Mouse (Mus musculus): ENCODE measurements around the gene Ldlrap1.

Gene Ldlrap1

DNA sequence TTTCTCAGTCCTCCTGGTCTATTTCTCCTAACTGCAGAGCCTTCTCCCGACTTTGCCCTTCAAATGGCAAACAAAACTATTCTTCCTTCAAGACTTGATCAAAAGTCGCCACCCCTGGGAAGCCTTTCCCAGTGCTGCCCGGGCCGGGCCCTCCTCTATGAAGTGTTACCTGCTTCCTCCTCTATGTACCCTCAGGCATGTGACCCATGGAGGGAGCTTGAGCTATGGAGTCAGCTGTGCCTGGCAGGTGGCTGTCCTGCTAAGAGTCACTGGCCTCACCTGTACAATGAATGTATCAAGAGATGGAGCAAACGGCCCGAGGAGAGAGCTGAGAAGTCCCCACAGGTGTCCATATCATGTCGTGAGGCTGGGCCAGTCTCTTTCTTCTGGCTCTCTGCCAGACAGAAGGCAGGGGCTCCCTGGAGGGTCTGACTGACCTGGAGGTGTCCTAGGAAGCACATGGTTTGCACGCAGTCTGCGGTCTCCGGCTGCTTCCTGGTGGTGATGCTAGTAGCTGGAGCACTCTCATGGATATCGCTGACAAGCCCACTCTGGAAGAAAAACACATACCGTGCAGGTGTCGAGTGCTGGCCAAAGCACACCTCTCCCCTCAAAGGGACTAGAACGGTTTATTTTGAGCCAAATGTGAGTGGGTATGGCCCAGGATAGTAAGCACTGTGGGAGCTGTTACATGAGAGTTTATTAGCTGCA is 7.6 kb upstream of the Ldlrap1 start:
- DNase-seq (ENCODE audit: inconsistent ontology term), result no peak

DNA sequence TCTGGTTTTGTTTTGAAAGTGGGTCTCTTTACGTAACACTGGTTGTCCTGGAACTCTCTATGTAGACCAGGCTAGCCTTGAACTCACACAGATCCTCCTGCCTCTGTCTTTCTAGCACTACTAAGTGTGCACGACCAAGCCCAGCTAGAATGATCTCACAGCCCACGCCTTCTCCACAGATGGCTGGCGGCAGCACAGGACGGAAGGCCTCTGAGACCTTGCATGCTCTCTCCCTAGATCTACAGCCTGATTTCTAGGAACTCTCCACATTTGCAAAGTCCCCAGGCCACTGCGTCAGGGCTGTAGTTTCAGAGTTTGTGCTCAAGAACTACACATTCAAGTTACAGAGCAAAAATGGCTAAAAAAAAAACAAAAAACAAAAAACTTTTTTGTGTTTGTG is 6.3 kb upstream of the Ldlrap1 start:
- DNase-seq (ENCODE audit: inconsistent ontology term), result no peak

DNA sequence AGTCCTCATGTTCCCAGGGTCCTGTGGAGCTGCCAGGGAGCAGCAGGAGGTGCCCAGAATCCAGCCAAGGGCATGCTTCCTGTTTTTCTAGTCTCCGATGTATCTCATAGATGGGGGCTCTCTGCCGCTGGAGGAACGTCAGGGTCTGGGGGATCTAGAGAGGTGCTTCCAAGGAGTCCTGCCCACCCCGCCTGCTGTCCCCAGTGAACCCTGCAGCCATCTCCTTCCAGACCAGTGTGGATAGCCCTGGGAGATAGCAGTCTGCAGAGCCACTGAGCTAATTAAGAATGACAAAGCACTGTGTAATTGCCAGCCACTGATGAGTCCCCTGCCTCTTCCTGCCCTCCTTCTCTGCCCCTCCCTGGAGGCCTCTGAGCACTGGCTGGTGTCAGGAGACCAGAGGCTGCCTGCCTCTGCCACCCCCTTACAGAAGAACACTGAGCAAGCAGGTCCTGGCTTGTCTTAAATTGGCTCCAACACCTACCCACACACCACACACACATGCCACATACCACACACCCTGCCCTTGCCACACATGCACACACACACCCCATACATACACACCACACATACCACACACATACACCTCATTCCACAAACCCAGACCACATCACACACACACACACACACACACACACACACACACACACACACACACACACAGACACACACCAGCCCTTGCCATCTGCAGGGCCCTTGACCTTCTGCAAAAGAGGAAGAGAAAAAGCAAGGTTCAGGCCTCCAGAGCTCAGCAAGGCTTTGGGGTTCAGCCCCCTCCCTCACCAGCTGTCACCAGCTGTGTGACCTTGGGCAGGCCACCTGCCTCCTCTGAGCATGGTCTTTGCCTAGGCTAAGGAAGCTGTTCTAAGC is 5.2 kb upstream of the Ldlrap1 start:
- DNase-seq (ENCODE audit: inconsistent ontology term), result peak; percentile 84

DNA sequence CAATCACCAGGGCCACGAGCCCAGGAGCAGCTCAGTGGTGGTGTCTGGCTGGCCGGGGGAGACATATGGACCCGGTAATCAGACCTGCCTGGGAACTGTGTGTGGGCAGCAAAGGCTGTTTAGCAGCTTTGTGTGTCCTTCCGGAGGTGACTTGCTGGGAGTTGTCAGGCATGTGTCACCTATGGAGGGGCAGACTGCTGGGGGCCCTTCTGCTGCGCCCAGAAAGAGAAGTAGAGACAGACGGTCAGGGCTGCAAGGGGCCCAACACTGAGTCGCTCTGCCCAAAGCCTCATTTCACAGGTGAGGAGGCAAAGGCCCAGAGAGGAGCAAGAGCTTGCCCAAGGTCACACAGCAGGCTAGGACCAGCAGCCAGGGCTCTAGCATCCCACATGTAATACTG is 2.1 kb upstream of the Ldlrap1 start:
- DNase-seq (ENCODE audit: inconsistent ontology term), result no peak

DNA sequence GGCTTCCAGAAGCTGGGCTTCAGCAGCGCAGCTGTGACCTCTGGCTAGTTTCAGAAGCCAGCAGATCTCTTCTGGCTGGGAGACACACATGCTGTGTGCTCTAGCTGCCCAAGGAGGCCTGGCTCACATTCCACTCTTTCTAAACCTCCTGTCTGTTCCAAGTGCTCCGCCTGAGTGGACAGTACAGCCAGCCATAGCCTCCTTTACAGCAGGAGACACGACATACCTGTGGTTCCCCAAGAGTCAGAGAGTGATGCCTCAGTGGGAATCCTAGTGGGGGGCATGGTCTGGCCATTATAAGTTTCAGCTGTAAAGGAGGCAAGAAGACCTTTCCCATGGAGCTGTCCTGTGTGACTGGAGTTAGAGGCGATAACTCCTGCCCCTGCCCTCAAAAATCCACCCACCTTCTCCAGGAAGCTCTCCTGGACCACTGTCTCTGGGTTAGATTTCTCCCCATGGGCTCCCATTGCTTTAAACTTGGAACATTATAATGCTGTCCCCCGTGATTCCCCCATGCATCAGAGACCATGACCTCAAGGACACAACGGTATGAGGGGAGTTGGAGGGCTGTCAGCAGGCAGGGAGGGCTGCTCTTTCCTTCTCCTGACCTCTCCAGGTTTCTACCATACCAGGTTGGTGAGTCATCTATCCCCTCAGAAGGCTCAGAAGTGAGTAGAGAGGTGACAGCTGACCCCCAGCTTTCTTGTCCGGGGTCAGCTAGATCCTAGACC is 1.4 kb upstream of the Ldlrap1 start:
- DNase-seq (ENCODE audit: inconsistent ontology term), result peak; percentile 67

DNA sequence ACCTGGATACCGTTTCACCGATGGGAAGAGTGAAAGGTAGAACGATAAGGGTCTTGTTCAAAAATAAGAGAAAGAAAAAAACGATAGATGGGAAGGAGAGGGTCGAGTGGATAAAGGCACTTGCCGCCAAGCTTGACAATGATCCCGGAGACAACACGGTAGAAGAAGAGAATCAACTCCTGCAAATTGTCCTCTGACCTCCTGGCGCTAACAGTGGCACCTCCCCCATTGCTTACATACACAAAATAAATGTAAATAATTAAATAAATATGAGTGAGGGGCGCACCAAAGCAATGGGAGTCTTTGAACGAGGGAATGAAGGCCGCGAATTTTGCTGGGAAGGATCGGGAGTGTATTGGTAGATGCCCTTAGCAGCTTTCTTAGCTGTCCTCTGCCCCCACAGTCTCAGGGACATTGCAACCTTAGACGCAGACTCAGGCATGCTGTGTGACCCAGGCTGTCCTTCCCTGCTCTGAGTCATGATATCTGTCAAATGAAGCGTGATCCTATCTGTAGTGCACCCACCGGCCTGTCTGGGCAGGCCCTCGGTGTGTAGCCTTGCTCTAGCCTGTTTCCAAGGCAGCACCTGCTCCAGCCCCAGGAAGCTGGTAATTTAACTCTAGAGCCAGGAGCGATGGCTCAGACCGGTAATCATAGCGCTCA is 533 bp upstream of the Ldlrap1 start:
- peak; percentile 71 for DNase-seq (ENCODE audit: inconsistent ontology term)

DNA sequence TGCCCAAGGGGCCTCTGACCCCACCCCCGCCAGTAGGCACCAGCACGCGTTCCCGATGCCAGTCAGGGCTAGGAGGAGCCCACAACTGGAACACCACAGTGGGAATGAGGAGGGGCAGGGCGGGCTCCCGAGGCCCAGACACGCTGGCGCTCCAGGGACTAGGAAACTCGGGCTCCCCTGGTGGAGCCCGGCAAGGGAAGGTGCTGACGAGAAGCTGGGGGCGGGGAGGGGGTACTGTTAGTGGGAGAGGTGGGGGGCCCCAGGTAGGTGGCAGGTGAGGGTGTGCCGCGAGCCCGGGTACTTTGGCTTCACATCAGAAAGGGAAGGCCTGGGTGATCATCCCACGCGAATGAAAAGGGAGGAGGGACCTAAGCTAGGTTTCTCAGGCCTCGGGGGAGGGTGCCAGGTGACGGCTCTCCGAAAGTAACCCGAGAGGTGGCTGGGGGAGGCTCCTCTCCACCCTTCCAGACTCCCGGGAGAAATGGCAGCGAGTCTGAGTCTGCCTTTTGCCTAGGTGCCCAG is 859 bp downstream of the Ldlrap1 start:
- no peak for DNase-seq (ENCODE audit: inconsistent ontology term)

DNA sequence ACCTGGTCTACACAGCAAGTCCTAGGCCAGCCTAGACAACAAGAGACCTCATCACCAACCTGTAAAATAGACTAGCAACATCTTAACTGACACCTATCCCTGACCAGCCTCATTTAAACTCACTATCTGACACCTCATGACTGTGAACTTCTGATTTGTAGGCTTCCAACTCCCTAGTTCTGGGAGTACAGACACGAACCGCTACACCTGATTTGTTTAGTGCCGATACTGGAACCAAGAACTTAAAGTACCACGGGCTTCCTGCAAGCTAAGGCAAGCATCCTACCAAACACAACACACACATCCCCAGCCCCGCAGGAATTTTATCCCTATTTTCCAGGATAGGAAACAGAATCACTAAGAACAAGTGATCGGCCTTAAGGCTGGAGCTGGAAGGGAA is 1.5 kb downstream of the Ldlrap1 start:
- DNase-seq (ENCODE audit: inconsistent ontology term), result no peak

DNA sequence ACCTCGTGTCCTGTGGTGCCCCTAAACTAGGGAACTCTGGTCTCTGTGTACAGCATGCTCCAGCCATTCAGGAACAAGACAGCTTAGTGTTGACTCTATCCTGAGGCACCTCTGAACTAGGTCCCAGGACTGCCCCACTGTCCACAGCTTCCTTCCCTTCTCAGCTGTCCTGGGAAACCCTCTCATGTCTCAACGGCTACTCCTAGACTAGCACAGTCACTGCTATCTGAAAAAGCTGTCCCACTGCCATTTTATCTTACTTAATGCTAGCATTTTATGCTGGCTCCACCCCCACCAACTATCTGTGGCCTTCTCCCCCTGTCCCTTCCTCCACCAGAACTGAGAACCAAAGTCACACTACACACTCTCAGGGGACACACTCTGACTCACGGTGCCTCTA is 3.5 kb downstream of the Ldlrap1 start:
- DNase-seq (ENCODE audit: inconsistent ontology term), result no peak

DNA sequence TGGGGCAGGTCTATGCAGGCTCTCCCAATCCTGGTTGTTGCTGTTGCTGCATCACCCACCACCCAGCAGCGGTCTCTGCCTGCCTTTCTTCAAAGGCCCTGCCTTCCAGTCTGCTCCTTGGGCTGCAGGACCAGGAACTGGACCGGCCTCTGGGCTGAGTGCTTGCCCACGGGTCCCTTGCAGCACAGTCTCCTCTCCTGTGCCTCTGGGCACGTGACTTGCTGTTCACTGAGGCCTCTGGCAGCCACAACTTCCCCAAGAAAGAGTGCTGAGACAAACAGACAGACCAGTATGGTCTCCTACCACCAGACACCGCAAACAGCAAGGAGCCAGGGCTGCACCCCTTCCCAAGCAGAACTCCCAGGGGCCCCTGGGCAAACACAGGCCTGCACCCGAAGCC is 5.5 kb downstream of the Ldlrap1 start:
- DNase-seq (ENCODE audit: inconsistent ontology term), result no peak

DNA sequence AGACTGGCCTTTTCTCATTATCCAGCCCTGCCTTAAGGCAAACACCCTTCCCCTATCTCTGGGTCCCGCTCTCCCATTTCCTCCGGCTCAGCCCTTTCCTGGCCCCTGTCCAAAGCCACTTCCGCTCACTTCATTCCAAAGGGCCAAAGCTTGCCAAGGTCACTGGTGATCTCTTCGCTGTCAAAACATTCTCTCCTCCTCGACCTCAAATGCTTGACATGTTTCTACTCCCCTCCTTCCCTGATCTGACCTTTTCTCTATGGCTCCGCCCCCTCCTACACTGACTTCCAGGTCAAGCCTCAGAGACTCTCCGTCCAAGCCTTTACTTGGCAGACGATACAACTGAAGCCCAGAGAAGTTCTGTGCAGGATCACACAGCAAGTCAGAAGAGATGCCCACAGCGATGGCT is 7.0 kb downstream of the Ldlrap1 start:
- DNase-seq (ENCODE audit: inconsistent ontology term), result peak; percentile 76

DNA sequence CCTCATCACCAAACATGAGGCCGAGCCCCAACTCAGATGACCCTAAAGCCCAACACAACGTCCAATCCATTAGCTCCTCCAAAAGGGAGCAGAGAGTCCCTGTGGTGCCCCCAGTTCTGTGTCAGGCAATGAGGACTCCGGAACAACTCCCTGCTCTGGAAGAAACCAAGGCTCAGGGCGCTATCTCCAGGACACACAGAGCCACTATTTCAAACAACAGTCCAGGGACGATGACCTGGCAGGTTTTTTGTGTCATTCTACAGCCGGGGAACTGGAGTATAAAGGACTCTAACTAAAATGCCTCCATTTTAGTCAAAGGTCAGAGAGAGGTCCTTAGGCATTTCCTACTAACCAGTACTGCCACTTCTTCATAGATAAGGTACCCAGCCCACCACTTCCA is 7.5 kb downstream of the Ldlrap1 start:
- DNase-seq (ENCODE audit: inconsistent ontology term), result no peak

DNA sequence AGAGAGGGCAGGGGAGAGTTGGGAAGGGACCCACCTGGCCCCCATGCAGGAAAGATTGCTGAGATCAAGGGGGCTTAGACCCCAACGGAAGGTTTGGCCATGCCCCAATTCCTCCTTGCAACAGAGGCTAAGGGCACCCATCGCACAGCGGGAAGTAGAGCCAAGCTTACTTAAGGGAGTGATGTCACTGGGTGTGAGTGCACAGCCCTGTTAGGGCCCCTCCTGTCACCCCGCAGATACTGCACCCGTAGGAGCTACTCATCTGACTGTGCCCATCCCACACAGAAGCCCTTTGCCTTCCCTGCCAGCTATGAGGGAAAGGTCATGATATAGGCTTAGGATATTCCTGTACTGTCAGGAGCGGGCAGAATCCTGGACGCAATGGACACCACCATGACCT is 8.3 kb downstream of the Ldlrap1 start:
- no peak for DNase-seq (ENCODE audit: inconsistent ontology term)

DNA sequence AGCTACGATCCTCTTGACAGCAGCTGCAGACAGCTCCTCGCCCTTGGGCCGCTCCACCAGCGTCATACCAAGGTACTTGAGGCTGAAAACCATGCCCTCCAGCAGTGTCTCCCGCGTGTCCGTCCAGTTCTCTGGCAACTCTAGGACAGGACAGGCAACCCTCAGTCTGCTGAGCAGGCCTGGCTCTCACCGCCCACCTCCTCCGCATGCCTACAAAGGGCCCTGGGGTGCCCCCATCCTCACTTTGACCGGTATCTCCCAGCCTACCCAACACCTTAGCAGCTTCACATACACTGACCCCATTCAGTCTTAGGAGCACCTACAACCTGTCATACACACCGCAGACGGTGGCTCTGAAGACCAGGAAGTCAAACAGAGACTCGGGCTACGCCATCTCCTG is 8.9 kb downstream of the Ldlrap1 start:
- DNase-seq (ENCODE audit: inconsistent ontology term), result no peak

DNA sequence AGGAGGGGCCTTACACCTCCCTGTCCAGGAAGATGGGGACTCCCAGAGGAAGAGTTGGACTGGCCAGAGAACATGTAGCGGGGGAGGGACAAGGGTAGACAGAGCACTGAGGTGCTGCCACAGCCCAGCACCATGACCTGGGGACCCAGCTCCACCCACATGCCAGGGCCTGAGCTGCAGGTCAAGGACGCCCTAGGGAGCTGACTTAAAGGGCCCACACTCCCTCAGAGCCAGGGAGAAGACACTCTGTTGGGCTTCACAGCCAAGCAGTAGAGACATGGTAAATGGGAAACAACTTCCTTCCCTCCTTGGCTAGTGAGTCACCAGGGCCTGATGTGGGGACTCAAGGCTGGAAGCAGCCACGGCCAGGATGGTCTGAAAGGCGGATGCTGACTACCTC is 9.5 kb downstream of the Ldlrap1 start:
- DNase-seq (ENCODE audit: inconsistent ontology term), result no peak

DNA sequence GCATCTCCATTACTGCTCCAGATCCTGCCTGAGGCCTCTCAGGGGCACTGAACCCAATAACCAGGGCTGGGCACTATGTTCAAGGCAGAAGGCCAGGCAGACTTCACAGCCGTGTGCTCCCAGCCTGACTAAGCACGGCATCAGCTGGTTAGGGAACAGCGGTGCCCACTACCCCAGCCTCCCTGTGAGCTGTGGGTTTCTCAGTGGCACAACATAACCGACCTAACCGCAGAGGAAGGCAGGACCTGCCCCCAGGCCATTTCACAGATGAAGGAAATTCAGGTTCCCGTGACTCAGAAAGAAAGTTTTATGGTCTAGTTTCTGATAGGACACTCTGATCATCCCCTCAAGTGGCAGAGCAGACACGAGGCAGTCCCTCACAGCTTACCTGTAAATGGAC is 10.9 kb downstream of the Ldlrap1 start:
- DNase-seq (ENCODE audit: inconsistent ontology term), result no peak

DNA sequence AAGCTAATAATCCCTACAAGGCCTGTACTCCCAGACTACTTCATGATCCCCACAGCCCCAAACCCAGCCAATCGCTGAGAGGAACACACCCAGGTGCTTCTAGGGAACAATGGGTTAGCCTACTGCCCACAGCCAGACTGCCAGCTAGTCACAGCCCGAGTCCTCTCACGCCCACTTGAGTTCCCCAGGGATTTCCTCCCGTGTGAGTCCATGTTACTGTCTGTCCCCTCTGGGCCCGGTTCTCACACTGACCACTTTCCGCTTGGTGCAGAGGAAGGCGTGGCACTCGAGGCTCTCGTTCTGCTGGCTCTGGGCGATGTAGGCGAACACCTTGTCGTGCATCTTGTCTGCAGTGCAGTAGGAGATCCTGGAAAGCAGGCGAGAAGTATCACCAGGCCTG is 12.9 kb downstream of the Ldlrap1 start:
- no peak for DNase-seq (ENCODE audit: inconsistent ontology term)

DNA sequence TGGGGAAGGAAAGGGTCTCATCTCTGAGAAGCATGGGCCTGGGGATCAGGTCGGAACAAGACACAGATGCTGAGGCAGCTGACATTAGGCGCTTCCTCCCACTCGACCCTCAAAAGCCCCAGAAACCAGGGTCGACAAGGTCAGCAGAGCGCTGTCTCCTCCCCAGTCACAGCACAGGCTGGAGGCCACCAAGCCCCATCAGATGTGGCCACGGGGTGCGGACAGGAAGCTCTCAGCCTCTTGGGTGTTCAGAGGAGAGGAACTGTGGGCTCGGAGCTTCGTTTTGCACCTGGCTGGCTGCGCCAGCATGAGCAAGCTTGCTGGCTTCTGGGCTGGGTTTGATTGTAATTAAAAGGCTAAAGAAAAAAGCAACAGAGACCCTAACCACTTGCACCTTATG is 13.5 kb downstream of the Ldlrap1 start:
- DNase-seq (ENCODE audit: inconsistent ontology term), result no peak

DNA sequence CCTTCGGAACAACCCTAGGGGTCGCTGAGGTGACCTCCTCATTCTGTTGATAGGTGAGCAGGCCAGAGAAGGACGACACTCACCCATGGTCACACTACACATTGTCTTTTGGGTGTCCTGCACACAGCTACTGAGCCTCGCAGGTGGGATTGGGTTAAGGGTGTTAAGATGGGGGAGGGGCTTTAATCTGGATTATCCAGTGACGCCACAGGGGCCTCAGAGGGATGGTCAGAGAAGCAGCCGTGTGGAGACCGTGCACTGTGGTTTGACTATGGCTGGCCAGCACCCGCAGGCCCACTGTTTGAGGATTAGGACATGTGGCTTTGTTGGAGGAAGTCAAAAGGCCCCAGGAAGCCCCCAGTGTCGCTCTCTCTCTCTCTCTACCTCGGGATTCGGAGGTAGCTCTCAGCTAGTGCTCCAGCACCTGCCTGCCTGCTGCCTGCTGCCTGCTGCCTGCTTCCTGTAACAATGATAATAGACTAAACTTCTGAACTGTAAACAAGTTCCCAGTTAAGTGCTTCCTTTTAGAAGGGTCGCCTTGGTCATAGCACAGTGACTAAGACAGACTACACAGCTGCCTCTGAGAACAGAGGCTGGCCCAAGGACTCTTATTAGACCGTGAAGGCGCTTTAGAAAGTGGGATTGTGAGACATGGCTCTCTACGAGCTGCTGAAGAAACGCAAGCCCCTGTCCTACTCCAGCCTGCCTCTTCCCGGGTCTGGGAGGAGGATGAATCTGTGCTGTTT is 14.1 kb downstream of the Ldlrap1 start:
- no peak for DNase-seq (ENCODE audit: inconsistent ontology term)

DNA sequence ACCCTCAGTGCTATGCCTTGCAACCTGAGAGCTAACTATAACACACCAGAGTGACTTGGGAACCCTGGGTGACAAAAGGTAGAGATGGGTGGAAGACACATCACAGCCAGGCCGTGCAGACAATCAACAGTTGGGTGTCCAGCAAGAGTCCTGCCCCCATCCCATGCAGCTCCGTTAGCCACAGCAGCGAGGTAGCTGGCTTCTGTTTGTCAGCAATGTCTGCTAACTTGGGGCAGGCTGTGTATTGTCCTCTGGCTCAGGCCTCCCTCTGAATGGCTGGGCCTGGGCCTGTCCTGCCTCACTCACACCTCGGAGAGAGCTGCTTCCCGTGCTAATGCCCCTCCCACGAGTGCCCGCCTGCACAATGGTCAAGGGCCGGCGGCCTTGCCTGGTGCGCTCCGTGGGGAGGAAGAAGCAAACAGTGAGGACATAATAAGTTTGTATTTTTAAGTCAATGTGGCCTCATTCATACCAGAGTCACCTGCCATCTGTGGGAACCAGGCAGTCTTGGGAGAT is 14.9 kb downstream of the Ldlrap1 start:
- DNase-seq (ENCODE audit: inconsistent ontology term), result no peak

All from Muller cell, postnatal 12 days (primary cell).